Mouse (Mus musculus): ENCODE measurements around the gene Mccc1. TPM values are rescaled to one million over a fixed set of nuclear protein-coding genes. Genes with fewer than 3 reads are reported as not detected.

The Mccc1 gene
- 8.1 and 9.2 TPM in 2 replicates for polyA plus RNA-seq (2012; rRNA removed)

GRCm38 (mm10) chr3:36000275-36001239 lies at the start of gene Mccc1:
TSS of gene Mccc1 (minus strand) at chr3:36000678.

DNA sequence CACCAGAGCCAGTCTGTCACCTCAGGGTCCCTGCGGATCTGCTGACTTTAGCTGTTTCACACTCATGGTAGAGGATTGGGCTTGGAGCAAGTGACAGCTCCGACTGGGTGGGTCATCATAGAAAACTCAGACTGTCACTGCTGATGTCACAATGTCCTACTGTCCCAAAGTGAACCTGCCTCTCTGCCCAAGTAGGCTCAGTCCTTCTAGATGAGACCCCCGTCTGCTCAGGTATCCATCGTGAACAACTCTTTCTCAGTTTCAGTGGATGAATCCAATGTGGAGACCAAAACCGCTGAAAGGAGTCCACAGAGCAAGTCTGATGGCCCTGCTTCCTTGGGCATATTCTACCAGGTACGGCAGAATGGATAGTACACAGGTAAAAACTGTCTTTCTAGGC lies 63.1 kb downstream of the Mccc1 start, which contains the start of gene Dcun1d1:
Gene Dcun1d1 (minus strand): TSS at position 101 of the 400 bp plus-strand sequence.

Other genes starting within 250 kb of the Mccc1 start
- gene Atp11b, start 246.6 kb downstream of the Mccc1 start, polyA plus RNA-seq (2012; rRNA removed), result 14.0 and 16.0 TPM in 2 replicates
- gene Dcun1d1, start 63.2 kb downstream of the Mccc1 start, polyA plus RNA-seq (2012; rRNA removed), result 31.5 and 37.4 TPM in 2 replicates
- gene Ccdc144b, start 52.9 kb upstream of the Mccc1 start, polyA plus RNA-seq (2012; rRNA removed), result not detected in 2 replicates
- gene Acad9, start 65.3 kb upstream of the Mccc1 start, polyA plus RNA-seq (2012; rRNA removed), result 10.6 TPM in 2 replicates
- 0.53 and 0.54 TPM in 2 replicates for gene D3Ertd254e, start 150.3 kb upstream of the Mccc1 start, polyA plus RNA-seq (2012; rRNA removed)
- gene Qrfpr, start 221.6 kb upstream of the Mccc1 start, polyA plus RNA-seq (2012; rRNA removed), result not detected in 2 replicates

All from liver, embryonic 14 days (tissue).